Mouse (Mus musculus) adrenal gland, postnatal 4 days (tissue): Measurements from ENCODE around the gene Pilrb1. TPM values are rescaled to one million over a fixed set of nuclear protein-coding genes. Genes with fewer than 3 reads are reported as not detected.

ENCODE experiments used
- DNase-seq, 2 experiments: peaks; one replicate each; pipeline ENCODE4 v3.0.0; 2021 to 2022; ENCODE audit warnings: low spot score in 2 of 2, mixed read lengths in 2 of 2
- total RNA-seq, 2 experiments: library from RNA; stranded (reverse); gene quantifications; 2 replicates each; pipeline ENCODE4 v1.2.3; 2021

Pilrb1 gene
- total RNA-seq, 2 experiments from 2014 or later = 2.9 to 3.6 TPM

DNA sequence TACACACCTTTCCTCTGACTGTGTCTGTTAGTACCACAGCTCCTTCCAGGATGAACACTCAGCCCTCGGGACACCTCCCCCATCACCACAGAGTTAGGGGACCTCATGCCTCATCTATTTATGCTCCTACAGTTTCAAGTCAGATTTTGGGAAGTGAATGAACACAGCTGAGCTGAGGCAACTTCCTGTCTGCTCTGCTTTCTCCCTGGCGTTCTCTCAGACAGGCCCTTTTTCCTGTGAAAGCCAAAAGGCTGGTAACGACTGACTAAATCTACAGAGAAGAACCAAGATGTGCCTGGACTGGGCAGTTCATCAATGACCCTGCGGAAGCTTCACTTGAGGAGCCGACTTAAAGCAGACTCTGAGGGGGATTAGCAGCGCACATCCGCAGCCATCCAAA lies 27.7 kb downstream of the Pilrb1 start:
- DNase-seq = no peak

DNA sequence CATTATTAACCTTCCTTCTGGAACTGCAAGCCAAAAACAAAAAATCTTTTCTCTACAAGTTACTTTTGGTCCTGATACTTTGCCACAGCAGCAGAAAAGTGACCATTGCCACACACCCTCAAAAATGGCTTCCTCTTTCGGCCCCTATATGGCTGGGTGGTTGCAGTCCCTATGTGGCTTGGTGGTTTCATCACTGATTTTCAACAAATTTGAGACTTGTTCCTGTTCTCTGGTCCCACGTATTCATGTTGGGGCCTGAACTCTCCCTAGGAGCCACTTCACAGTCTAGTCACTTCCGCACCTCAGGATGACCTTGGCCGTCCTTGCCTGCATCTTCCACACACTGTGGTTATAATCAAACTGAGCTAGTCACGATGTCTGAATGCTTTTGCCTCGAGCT lies 29.2 kb downstream of the Pilrb1 start:
- no peak for DNase-seq

DNA sequence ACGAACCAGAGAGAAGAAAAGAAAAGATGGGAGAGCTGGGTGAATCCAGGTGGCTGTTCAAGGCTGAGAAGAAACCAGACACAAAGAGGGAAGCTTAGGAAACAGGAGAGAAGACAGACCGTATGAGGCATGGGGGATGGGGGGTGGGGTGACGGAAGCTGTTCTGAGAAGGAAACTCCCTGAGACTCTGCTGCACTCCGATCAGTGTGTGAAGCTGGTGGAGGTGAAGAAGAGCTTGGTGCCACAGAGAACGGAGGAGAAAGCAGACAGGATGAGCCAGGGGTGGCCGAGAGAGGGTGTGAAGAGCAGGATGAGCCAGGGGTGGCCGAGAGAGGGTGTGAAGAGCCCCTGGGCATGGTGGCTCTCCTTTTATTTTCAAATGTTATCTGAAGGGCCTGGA lies 31.5 kb downstream of the Pilrb1 start:
- DNase-seq = no peak

DNA sequence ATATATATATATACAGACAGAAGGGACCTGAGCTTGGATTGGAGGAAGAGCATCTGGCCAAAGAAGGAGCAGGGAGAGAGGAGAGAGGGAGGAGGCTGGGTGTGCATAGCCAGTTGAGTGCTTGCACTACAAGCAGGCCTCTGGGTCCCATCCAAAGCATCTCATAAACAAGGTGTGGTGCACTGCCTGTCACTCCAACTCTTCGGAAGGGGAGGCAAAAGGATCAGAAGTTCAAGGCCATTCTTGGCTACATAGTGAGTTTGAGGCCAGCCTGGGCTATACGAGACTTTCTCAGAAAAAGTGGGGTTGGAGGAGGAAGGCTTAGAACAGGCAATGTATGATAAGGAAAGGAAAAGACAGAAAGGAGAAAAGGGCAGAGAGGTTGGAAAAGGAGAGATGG lies 31.9 kb downstream of the Pilrb1 start:
- no peak for DNase-seq

DNA sequence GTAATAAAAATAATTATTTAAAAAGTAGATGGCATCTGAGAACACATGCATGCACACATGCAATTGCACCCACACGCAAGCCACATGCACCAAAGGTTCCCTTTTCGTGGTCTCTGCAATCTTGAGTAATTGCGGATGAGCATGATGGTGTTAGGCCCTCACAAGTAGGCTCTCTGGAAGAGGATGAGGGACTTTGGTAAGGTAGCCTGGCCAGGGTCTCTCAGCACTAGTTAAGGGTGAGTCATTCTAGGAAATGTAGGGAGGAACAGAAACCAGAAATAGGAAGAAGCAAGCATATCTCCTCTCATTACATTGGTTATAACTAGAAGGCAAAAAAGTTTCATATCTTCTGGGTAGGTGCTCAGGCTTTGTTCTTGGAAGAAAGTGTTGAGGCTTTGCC lies 32.9 kb downstream of the Pilrb1 start:
- no peak for DNase-seq

DNA sequence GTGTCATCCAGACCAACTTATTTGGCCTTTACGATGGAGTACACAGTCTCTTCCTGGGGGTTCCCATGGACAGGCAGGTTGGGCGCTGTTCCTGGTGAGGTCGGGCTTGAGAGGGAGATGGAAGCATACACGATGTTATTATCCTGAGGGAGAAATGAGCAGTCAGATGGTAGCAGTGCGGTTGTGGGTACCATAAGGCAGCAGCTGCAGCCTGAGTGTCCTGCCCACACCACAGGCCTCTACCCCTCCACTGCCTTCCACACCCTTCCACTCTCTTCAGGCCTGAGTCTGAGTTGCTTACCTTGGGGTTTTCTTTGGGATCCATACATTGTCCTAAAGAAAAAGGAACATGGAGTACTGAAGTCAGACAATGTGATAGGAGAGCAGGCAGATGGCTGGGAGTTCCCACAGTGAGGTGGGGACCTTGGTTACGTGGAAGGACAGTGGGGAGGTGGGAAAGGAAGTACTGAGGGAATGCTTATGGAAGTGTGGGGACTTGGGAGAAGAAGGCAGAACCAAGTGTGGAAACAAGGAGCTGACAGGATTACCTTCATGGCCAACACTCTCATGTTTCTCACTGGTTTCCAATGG lies 34.4 kb downstream of the Pilrb1 start:
- DNase-seq = no peak

DNA sequence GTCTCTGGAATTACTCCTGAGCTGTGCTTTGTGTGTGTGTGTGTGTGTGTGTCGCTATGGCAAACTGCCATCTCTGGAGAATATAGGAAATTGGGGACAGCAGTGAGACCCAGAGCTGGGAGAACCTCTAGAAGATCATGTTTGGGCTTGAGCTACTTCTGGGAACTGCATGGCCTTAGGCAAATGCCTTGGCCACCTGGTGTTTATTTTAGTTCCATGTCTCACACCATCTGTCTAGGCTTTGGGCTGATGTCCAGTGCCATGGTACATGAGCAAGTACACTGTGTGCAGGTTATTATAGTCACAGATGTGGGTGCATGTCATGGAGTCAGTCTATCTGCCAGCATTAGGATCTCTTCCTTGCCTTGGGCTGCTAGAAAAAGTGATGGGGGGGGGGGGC lies 35.3 kb downstream of the Pilrb1 start:
- no peak for DNase-seq

DNA sequence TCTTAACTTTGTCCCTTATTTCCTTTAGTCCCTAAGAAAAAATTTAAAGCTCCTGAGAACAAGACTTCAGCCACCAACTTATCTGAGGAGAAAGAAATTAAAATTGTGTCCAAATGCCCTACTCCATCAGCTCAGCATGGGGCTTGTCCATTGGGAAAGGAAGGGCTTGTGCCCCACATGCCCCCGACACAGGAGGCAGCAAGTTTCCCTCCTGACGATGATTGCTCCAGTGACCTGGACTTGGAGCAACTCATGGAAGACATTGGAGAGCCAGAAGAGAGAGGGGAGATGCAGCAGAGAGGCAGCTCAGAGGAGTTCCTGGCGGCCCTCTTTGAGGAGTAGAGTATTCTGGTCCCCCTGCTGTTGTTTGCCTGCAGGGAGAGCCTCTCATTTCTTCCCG lies 35.8 kb downstream of the Pilrb1 start:
- DNase-seq = no peak

DNA sequence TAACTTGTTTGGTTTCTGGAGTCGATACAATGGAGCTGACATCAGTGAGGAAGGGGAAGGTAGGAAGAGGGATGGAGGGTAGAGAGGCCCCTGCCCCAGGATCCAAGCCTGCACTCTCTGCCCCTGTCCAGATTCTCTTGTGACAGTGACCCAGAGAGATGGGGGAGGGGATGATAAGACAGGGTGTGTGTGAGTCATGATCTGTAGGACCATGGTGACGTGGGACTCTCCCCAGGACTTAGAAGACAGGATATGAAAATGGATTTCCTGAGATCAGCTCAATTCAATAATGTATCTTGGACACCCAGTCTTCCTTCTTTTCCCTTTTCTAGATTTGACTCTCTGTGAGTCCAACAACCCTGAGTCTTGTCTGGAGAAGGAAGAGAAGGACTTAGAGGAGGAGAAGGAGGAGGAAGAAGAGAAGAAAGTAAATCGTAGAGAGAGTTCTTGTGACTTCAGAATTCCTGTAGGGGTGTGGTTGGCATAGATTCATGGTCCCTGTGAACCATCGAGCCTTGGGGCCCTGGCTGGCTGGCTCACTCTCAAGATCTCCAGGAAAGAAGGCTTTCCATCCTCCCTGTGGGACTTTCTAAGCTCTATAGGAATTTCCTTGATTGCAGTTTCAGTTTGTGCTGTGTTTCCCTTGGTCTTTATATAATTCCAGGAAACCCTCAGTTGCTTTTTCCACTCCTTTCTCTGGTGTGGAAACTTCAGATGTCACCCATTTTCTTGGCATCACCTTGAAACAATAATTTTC lies 40.3 kb downstream of the Pilrb1 start:
- DNase-seq = no peak

DNA sequence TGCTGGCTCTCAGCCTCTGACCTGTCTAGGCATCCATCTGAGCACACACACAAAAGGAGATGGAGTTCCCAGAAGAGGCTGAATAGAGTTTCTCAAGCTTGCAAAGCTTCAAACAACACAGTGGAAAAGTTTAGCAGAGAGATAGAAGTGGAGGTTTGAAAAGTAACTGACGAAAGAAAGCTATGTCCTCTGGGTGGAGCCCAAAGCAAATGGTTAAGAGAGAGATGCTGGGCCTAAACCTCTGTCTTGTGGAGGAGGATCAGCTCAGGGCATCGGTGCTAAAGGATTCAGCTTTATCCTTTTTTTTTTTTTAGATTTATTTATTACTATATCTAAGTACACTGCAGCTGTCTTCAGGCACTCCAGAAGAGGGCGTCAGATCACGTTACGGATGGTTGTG lies 49.6 kb downstream of the Pilrb1 start:
- DNase-seq = no peak

DNA sequence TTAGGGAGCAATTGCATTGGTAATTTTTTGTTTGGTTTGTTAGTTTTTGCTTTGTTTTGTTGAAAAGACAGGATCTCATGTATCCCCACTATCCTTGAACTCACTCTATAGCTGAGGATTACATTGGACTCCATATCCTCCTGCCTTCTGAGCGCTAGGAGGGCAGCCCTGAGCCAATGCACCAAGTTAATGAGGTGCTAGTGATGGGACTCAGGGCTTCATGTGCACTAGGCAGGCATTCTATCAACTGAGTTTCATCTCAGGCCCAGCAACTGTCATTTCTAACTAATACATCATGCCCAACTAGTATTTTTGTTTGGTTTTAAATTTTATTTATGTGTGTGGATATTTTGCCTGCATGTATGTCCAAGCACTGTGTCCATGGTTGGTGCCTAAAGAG lies 51.7 kb downstream of the Pilrb1 start:
- no peak for DNase-seq

Other genes with a start within 250 kb of the Pilrb1 start
- 100 to 1,000 TPM; 549 to 594 TPM for gene Pcolce, start 244.3 kb downstream of the Pilrb1 start, total RNA-seq
- 1 to 10 TPM; 1.2 to 3.3 TPM for gene Fbxo24, start 229.1 kb downstream of the Pilrb1 start, total RNA-seq
- 10 to 100 TPM; 27.9 to 34.5 TPM for gene Lrch4, start 229.0 kb downstream of the Pilrb1 start, total RNA-seq
- gene Gm20605, start 228.9 kb downstream of the Pilrb1 start, total RNA-seq = 10 to 100 TPM; 16.3 to 16.4 TPM
- gene Sap25, start 216.8 kb downstream of the Pilrb1 start, total RNA-seq = 1 to 10 TPM; 8.3 to 8.9 TPM
- gene Irs3, start 212.4 kb downstream of the Pilrb1 start, total RNA-seq = under 1 TPM; 0.56 to 0.79 TPM
- 10 to 100 TPM; 28.5 to 31.9 TPM for gene Agfg2, start 173.4 kb downstream of the Pilrb1 start, total RNA-seq
- 10 to 100 TPM; 10.9 to 11.6 TPM for gene Nyap1, start 116.5 kb downstream of the Pilrb1 start, total RNA-seq
- gene Tsc22d4, start 112.4 kb downstream of the Pilrb1 start, total RNA-seq = 100 to 1,000 TPM; 138 to 140 TPM
- 10 to 100 TPM; 29.9 to 40.3 TPM for gene Ppp1r35, start 79.3 kb downstream of the Pilrb1 start, total RNA-seq
- 10 to 100 TPM; 58.4 to 67.5 TPM for gene Mepce, start 70.5 kb downstream of the Pilrb1 start, total RNA-seq
- gene Zcwpw1, start 70.3 kb downstream of the Pilrb1 start, total RNA-seq = 1 to 10 TPM; 8.9 to 9.3 TPM
- 1 to 10 TPM; 3.1 to 5.5 TPM for gene Pilra, start 21.8 kb downstream of the Pilrb1 start, total RNA-seq
- gene Pilrb2, start 13.7 kb upstream of the Pilrb1 start, total RNA-seq = 1 to 10 TPM; 2.8 to 3.4 TPM
- 1 to 10 TPM in 1 of 2 experiments, under 1 TPM in 1; 0.17 to 3.0 TPM for gene Cyp3a13, start 63.5 kb upstream of the Pilrb1 start, total RNA-seq
- gene Gjc3, start 105.0 kb upstream of the Pilrb1 start, total RNA-seq = 1 to 10 TPM; 2.3 to 2.4 TPM
- 10 to 100 TPM in 1 of 2 experiments, 1 to 10 TPM in 1; 1.1 to 55.2 TPM for gene Azgp1, start 123.4 kb upstream of the Pilrb1 start, total RNA-seq
- gene Smok3a, start 163.2 kb upstream of the Pilrb1 start, total RNA-seq = not detected
- gene Smok3b, start 163.3 kb upstream of the Pilrb1 start, total RNA-seq = not detected
- not detected for gene Smok3c, start 195.1 kb upstream of the Pilrb1 start, total RNA-seq
- 10 to 100 TPM; 49.4 to 53.5 TPM for gene Zkscan1, start 227.0 kb upstream of the Pilrb1 start, total RNA-seq